Mouse (Mus musculus): ENCODE measurements around the gene Skiv2l. TPM values are rescaled to one million over a fixed set of nuclear protein-coding genes. Genes with fewer than 3 reads are reported as not detected.
A peak's percentile ranks its signal among the peaks of the same experiment; 100 is the strongest.

Gene Skiv2l
- total and polyA plus RNA-seq, 2 experiments from 2014 or later = 18.7 to 40.3 TPM

GRCm38 (mm10) chr17:34844884-34845283 lies 5.1 kb downstream of the Skiv2l start:
- no peaks in the 10 kb centered on the region for H3K27me3 ChIP-seq (ENCODE audit: control insufficient read depth, insufficient read depth, low read length)
- H3K4me3 ChIP-seq (ENCODE audit: low read depth, low read length) = no peak overlapping the region
- TF ChIP-seq CTCF (IDR thresholded peaks at IDR 0.05; ENCODE audit: low read depth) (no peak), EP300 (IDR thresholded peaks at IDR 0.05; ENCODE audit: low read depth) (no peak)
- H3K36me3 ChIP-seq (replicated peaks; ENCODE audit: control insufficient read depth, insufficient read depth, low read length) = peaks cover 75% of the 10 kb centered on the region
- no peak overlapping the region for H3K27ac ChIP-seq (ENCODE audit: low read depth)
- ATAC-seq (ENCODE audit: insufficient read depth, low read depth) (no peak), DNase-seq (ENCODE audit: low spot score) (no peak)
- no peak overlapping the region for H3K4me2 ChIP-seq (ENCODE audit: low read depth, low read length)
- 86% methylated on average over 13 of the region's 13 CpGs for WGBS
- no peak overlapping the region for H3K9ac ChIP-seq (replicated peaks; ENCODE audit: low read depth, low read length)
- peaks cover 5% of the 10 kb centered on the region for H3K4me1 ChIP-seq (ENCODE audit: control insufficient read depth, insufficient read depth)
- no peaks in the 10 kb centered on the region for H3K9me3 ChIP-seq (replicated peaks; ENCODE audit: control insufficient read depth, low read length)

- TF ChIP-seq EP300 (IDR thresholded peaks at IDR 0.05; ENCODE audit: low read depth) (no peak), CTCF (IDR thresholded peaks at IDR 0.05; ENCODE audit: low read depth) (no peak)
- no peak overlapping the region for H3K9ac ChIP-seq (replicated peaks; ENCODE audit: low read depth, low read length)
- H3K4me3 ChIP-seq (ENCODE audit: low read depth, low read length) = no peak overlapping the region
- H3K27me3 ChIP-seq (ENCODE audit: control insufficient read depth, insufficient read depth, low read length) = no peaks in the 10 kb centered on the region
- no peak overlapping the region for H3K4me2 ChIP-seq (ENCODE audit: low read depth, low read length)
- H3K9me3 ChIP-seq (replicated peaks; ENCODE audit: control insufficient read depth, low read length) = no peaks in the 10 kb centered on the region
- DNase-seq (ENCODE audit: low spot score) (no peak), ATAC-seq (ENCODE audit: insufficient read depth, low read depth) (no peak)
- H3K27ac ChIP-seq (ENCODE audit: low read depth) = no peak overlapping the region
- peaks cover 14% of the 10 kb centered on the region for H3K4me1 ChIP-seq (ENCODE audit: control insufficient read depth, insufficient read depth)
- H3K36me3 ChIP-seq (replicated peaks; ENCODE audit: control insufficient read depth, insufficient read depth, low read length) = peaks cover 64% of the 10 kb centered on the region
- WGBS = 82% methylated on average over 6 of the region's 6 CpGs
These were observed 9.2 kb downstream of the Skiv2l start for GRCm38 (mm10) chr17:34840736-34841307.

GRCm38 (mm10) chr17:34838785-34839184 lies 11.2 kb downstream of the Skiv2l start:
- H3K27ac ChIP-seq (ENCODE audit: low read depth) = no peak overlapping the region
- 80% methylated on average over 7 of the region's 7 CpGs for WGBS
- no peaks in the 10 kb centered on the region for H3K27me3 ChIP-seq (ENCODE audit: control insufficient read depth, insufficient read depth, low read length)
- no peak overlapping the region for H3K4me2 ChIP-seq (ENCODE audit: low read depth, low read length)
- H3K4me3 ChIP-seq (ENCODE audit: low read depth, low read length) = no peak overlapping the region
- peaks cover 17% of the 10 kb centered on the region for H3K4me1 ChIP-seq (ENCODE audit: control insufficient read depth, insufficient read depth)
- no peak for TF ChIP-seq EP300 (IDR thresholded peaks at IDR 0.05; ENCODE audit: low read depth)
- no peak for TF ChIP-seq CTCF (IDR thresholded peaks at IDR 0.05; ENCODE audit: low read depth)
- H3K9ac ChIP-seq (replicated peaks; ENCODE audit: low read depth, low read length) = no peak overlapping the region
- H3K36me3 ChIP-seq (replicated peaks; ENCODE audit: control insufficient read depth, insufficient read depth, low read length) = peaks cover 52% of the 10 kb centered on the region
- ATAC-seq (ENCODE audit: insufficient read depth, low read depth) (no peak), DNase-seq (ENCODE audit: low spot score) (no peak)
- no peaks in the 10 kb centered on the region for H3K9me3 ChIP-seq (replicated peaks; ENCODE audit: control insufficient read depth, low read length)

GRCm38 (mm10) chr17:34837464-34838324 lies 12.3 kb downstream of the Skiv2l start:
- no peak for TF ChIP-seq CTCF (IDR thresholded peaks at IDR 0.05; ENCODE audit: low read depth)
- no peak for TF ChIP-seq EP300 (IDR thresholded peaks at IDR 0.05; ENCODE audit: low read depth)
- peak overlapping the region; percentile 89 for H3K4me2 ChIP-seq (ENCODE audit: low read depth, low read length)
- 36% methylated on average over 43 of the region's 43 CpGs for WGBS
- no peaks in the 10 kb centered on the region for H3K27me3 ChIP-seq (ENCODE audit: control insufficient read depth, insufficient read depth, low read length)
- no peaks in the 10 kb centered on the region for H3K9me3 ChIP-seq (replicated peaks; ENCODE audit: control insufficient read depth, low read length)
- H3K27ac ChIP-seq (ENCODE audit: low read depth) = peak overlapping the region; percentile 59
- ATAC-seq (ENCODE audit: insufficient read depth, low read depth) (peak; percentile 1; the same call in 1 of the 2 replicates), DNase-seq (ENCODE audit: low spot score) (no peak)
- H3K4me3 ChIP-seq (ENCODE audit: low read depth, low read length) = peak overlapping the region; percentile 82
- H3K36me3 ChIP-seq (replicated peaks; ENCODE audit: control insufficient read depth, insufficient read depth, low read length) = peaks cover 44% of the 10 kb centered on the region
- H3K4me1 ChIP-seq (ENCODE audit: control insufficient read depth, insufficient read depth) = peaks cover 17% of the 10 kb centered on the region
- peak overlapping the region; percentile 56 for H3K9ac ChIP-seq (replicated peaks; ENCODE audit: low read depth, low read length)

GRCm38 (mm10) chr17:34836856-34837221 lies 13.2 kb downstream of the Skiv2l start, which contains the start of the genes Stk19 and Dxo:
Gene Stk19 (minus strand): TSS chr17:34836945.
Gene Dxo (plus strand): TSS chr17:34837019.
- peak within 1 kb of the TSS; percentile 82 for H3K4me3 ChIP-seq (ENCODE audit: low read depth, low read length)
- H3K4me1 ChIP-seq (ENCODE audit: control insufficient read depth, insufficient read depth) = peaks cover 17% of the 10 kb centered on the region
- peak within 1 kb of the TSS; percentile 89 for H3K4me2 ChIP-seq (ENCODE audit: low read depth, low read length)
- DNase-seq (ENCODE audit: low spot score) = peak; percentile 93
- peak within 1 kb of the TSS; percentile 59 for H3K27ac ChIP-seq (ENCODE audit: low read depth)
- under 1% methylated on average over 40 of the region's 40 CpGs for WGBS
- H3K27me3 ChIP-seq (ENCODE audit: control insufficient read depth, insufficient read depth, low read length) = no peaks in the 10 kb centered on the region
- H3K36me3 ChIP-seq (replicated peaks; ENCODE audit: control insufficient read depth, insufficient read depth, low read length) = peaks cover 49% of the 10 kb centered on the region
- no peaks in the 10 kb centered on the region for H3K9me3 ChIP-seq (replicated peaks; ENCODE audit: control insufficient read depth, low read length)
- TF ChIP-seq EP300 (IDR thresholded peaks at IDR 0.05; ENCODE audit: low read depth) (0 out of 2 replicates have a peak, but pooled peaks have one; percentile 40), CTCF (IDR thresholded peaks at IDR 0.05; ENCODE audit: low read depth) (no peak)
- peak within 1 kb of the TSS; percentile 56 for H3K9ac ChIP-seq (replicated peaks; ENCODE audit: low read depth, low read length)
- peak; percentile 94 for ATAC-seq (ENCODE audit: insufficient read depth, low read depth)

All from heart, postnatal 0 days (tissue).